Mouse (Mus musculus): Measurements from ENCODE around the gene Slc6a14.

- TF ChIP-seq CTCF (IDR thresholded peaks at IDR 0.05; ENCODE audit: low read depth, low read length): no peak
- TF ChIP-seq POLR2A (IDR thresholded peaks at IDR 0.05; ENCODE audit: insufficient read depth, low read length): no peak
These were observed 2.2 kb downstream of the Slc6a14 start for GRCm38 (mm10) chrX:21716885-21717284.

All from ES-Bruce4 (cell line).